8 mouse cellular contexts compared by ENCODE assay signal in genomic region chr1:131084289-131084688, GRCm38 (mm10). TPM values are rescaled to one million over a fixed set of nuclear protein-coding genes. Genes with fewer than 3 reads are reported as not detected.
A peak's percentile ranks its signal among the peaks of the same experiment; 100 is the strongest.
DNase-seq lines count a peak whose midpoint lies in the region; ATAC-seq and TF ChIP-seq lines count a peak whose summit lies in the region.

No protein-coding gene starts in this region.

- WGBS in intestine, postnatal 0 days: 12% methylated on average over 8 of the region's 8 CpGs
- 10% methylated on average over 8 of the region's 8 CpGs for WGBS in lung, postnatal 0 days

- peak; percentile 80 for DNase-seq in adrenal gland, adult 2 months
- no peak for DNase-seq in adrenal gland, adult 18-20 months (ENCODE audit: low spot score in 2 of 2)
- peak; percentile 28 for DNase-seq in embryo, embryonic 10.5 days (ENCODE audit: low spot score)
- DNase-seq in lung, postnatal 0 days (ENCODE audit: low spot score): peak; percentile 90
- no peak for DNase-seq in cerebellum, adult 8-10 months
- DNase-seq in cerebellum, postnatal 4 days (ENCODE audit: low spot score in 2 of 2): no peak
- no peak for DNase-seq in retina, embryonic 14.5 days (ENCODE audit: low spot score)

- H3K27me3 ChIP-seq in intestine, postnatal 0 days (replicated peaks; ENCODE audit: control insufficient read depth, insufficient read depth, low read length): no peaks in the 10 kb centered on the region
- no peaks in the 10 kb centered on the region for H3K27me3 ChIP-seq in lung, postnatal 0 days (replicated peaks; ENCODE audit: insufficient read depth, low read length)

- peak; percentile 64 for ATAC-seq in intestine, postnatal 0 days
- peak; percentile 73 for ATAC-seq in lung, postnatal 0 days

- no peak; the same call in 1 of the 2 replicates for TF ChIP-seq EP300 in lung, postnatal 0 days (IDR thresholded peaks at IDR 0.05)

- H3K4me1 ChIP-seq in intestine, postnatal 0 days (replicated peaks; ENCODE audit: control insufficient read depth, insufficient read depth, low read length): peaks cover 26% of the 10 kb centered on the region
- H3K4me1 ChIP-seq in lung, postnatal 0 days (ENCODE audit: insufficient read depth, low read depth, low read length): peaks cover 75% of the 10 kb centered on the region

- H3K27ac ChIP-seq in intestine, postnatal 0 days (ENCODE audit: low read depth, low read length): peak overlapping the region; percentile 64; the same call in 1 of the 2 replicates
- peak overlapping the region; percentile 85 for H3K27ac ChIP-seq in lung, postnatal 0 days (ENCODE audit: low read length)

- no peak for TF ChIP-seq CTCF in intestine, postnatal 0 days (IDR thresholded peaks at IDR 0.05; ENCODE audit: low read depth)
- no peak for TF ChIP-seq CTCF in lung, postnatal 0 days (IDR thresholded peaks at IDR 0.05)

- H3K36me3 ChIP-seq in intestine, postnatal 0 days (ENCODE audit: control insufficient read depth, insufficient read depth): no peaks in the 10 kb centered on the region
- H3K36me3 ChIP-seq in lung, postnatal 0 days (ENCODE audit: insufficient read depth, low read length): no peaks in the 10 kb centered on the region

- peak overlapping the region; percentile 25 for H3K4me2 ChIP-seq in intestine, postnatal 0 days (replicated peaks; ENCODE audit: low read depth)
- no peak overlapping the region; the same call in 1 of the 2 replicates for H3K4me2 ChIP-seq in lung, postnatal 0 days (replicated peaks; ENCODE audit: low read depth, low read length)

- no peak overlapping the region for H3K9ac ChIP-seq in intestine, postnatal 0 days (ENCODE audit: low read depth, low read length)
- no peak overlapping the region for H3K9ac ChIP-seq in lung, postnatal 0 days (replicated peaks; ENCODE audit: low read depth)

- H3K4me3 ChIP-seq in intestine, postnatal 0 days (ENCODE audit: low read depth, low read length): no peak overlapping the region
- no peak overlapping the region for H3K4me3 ChIP-seq in lung, postnatal 0 days (ENCODE audit: low read depth, low read length)

- H3K9me3 ChIP-seq in intestine, postnatal 0 days (ENCODE audit: control insufficient read depth): no peaks in the 10 kb centered on the region
- H3K9me3 ChIP-seq in lung, postnatal 0 days (ENCODE audit: low read length): no peaks in the 10 kb centered on the region

RNA-seq across cellular contexts. Expression of gene Mapkapk2, which starts 13.3 kb away (rescaled TPM):
- total RNA-seq in adrenal gland, adult 2 months (2021): 100 to 1,000 TPM; 161 to 176 TPM
- 130 and 132 TPM in 2 replicates for polyA plus RNA-seq in adrenal gland, adult 2 months (2012; rRNA removed)
- 100 to 1,000 TPM; 198 to 219 TPM for total RNA-seq in adrenal gland, adult 18-20 months (2021)
- 34.9 and 35.9 TPM in 2 replicates for polyA plus RNA-seq in intestine, postnatal 0 days (2015; fragmentation: Nextera tagmentation; extraction: Ambion mirVana)
- 62.4 and 65.0 TPM in 2 replicates for polyA plus RNA-seq in lung, postnatal 0 days (2015; fragmentation: Nextera tagmentation; extraction: Ambion mirVana)

RNA-seq across cellular contexts. Expression of gene Dyrk3, which starts 53.9 kb away (rescaled TPM):
- 1 to 10 TPM; 5.6 to 7.3 TPM for total RNA-seq in adrenal gland, adult 2 months (2021)
- 2.3 and 3.2 TPM in 2 replicates for polyA plus RNA-seq in adrenal gland, adult 2 months (2012; rRNA removed)
- total RNA-seq in adrenal gland, adult 18-20 months (2021): 1 to 10 TPM; 5.5 to 7.1 TPM
- polyA plus RNA-seq in intestine, postnatal 0 days (2015; fragmentation: Nextera tagmentation; extraction: Ambion mirVana): 0.54 and 0.80 TPM in 2 replicates
- polyA plus RNA-seq in lung, postnatal 0 days (2015; fragmentation: Nextera tagmentation; extraction: Ambion mirVana): 3.4 and 4.7 TPM in 2 replicates

Comparison
In these comparisons a context has a peak if more than half of its experiments do, and no peak if none do; other contexts are left out.
1. DNase-seq: peak in adrenal gland, adult 2 months (single experiment), embryo, embryonic 10.5 days (single experiment) and lung, postnatal 0 days (single experiment); none in adrenal gland, adult 18-20 months (0 of 2), cerebellum, adult 8-10 months (single experiment), cerebellum, postnatal 4 days (0 of 2) and retina, embryonic 14.5 days (single experiment).